Mouse (Mus musculus): ENCODE data around the gene Hist1h2bk. TPM values are rescaled to one million over a fixed set of nuclear protein-coding genes. Genes with fewer than 3 reads are reported as not detected.
A peak's percentile ranks its signal among the peaks of the same experiment; 100 is the strongest.
"Not testable (repeated sequence)": the region's sequence is repeated elsewhere in the genome, so short reads cannot be mapped to it uniquely, and the experiment has no call there.

Gene Hist1h2bk
- polyA plus RNA-seq, 1 experiment = not detected

DNA sequence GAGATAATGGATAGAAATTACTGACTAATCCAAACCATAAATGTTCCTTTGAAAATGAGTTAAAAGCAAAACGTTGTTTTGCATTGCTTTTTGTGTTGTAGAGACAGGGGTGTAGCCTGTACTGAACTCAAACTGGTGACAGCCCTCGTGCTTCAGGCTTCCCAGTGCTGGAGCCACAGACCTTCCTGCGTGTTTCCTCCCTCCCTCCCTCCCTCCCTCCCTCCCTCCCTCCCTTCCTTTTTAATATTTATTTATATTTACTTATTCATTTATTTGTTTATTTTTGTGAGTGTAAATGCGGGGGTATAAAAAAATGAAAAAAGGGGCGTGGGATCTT is 15.8 kb downstream of the Hist1h2bk start:
- WGBS = 7% methylated on average over 5 of the region's 5 CpGs
- Histone ChIP-seq H3K4me3 (ENCODE audit: insufficient read depth, low read depth, low read length) (peak overlapping the region; percentile 52), H3K27ac (ENCODE audit: insufficient read depth, low read depth, low read length) (no peak overlapping the region), H3K4me1 (ENCODE audit: control insufficient read depth, insufficient read depth, low read length) (peaks cover 3% of the 10 kb centered on the region; the same call in 1 of the 2 replicates)
- TF ChIP-seq POLR2A (IDR thresholded peaks at IDR 0.05; ENCODE audit: insufficient read depth, low read depth, low read length) (no peak), CTCF (IDR thresholded peaks at IDR 0.05; ENCODE audit: insufficient read depth, low read depth, low read length) (no peak)

DNA sequence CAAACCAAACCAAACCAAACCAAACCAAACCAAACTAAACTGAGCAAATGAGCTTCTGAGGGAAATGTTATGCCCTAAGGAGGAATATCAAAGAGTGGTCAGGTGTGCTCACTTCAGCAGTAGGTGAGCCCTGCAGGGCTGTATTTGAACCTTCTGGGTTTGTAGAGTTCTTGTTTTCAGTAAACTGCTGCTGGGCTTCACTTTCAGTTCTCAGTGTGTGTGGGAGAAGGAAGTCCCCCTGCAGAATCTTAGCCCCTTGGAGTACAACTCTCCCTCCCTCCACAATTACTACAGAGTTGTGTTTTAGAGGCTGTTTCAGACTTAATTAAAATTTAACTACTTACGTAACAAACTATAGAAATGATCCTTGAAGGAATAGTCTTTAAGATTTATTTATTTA is 18.1 kb downstream of the Hist1h2bk start:
- no peak overlapping the region for H3K27ac ChIP-seq (ENCODE audit: insufficient read depth, low read depth, low read length)
- no peak for TF ChIP-seq CTCF (IDR thresholded peaks at IDR 0.05; ENCODE audit: insufficient read depth, low read depth, low read length)
- TF ChIP-seq POLR2A (IDR thresholded peaks at IDR 0.05; ENCODE audit: insufficient read depth, low read depth, low read length) = no peak
- WGBS = 98% methylated on average over 1 of the region's 1 CpGs

DNA sequence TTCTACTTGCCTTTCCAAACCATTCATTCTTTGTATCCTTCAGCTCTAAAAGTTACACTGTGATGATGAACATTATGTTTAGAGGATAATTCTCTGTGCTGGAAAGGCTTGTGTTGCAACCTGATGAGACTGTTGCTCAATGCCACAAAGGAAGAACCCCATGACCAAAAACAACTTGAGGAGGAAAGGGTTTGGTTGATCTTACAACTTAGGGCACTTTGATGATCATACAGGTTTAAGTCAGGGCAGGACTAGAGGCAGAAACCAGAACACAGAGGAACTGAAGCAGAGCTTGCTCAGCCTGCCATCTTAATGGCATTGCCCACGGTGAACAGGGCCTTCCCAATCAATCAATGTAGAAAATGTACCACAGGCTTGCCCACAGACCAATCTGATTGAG is 25.8 kb downstream of the Hist1h2bk start:
- H3K27ac ChIP-seq (ENCODE audit: insufficient read depth, low read depth, low read length) = no peak overlapping the region
- no peak overlapping the region for H3K4me3 ChIP-seq (ENCODE audit: insufficient read depth, low read depth, low read length)
- no peaks in the 10 kb centered on the region for H3K4me1 ChIP-seq (ENCODE audit: control insufficient read depth, insufficient read depth, low read length)
- TF ChIP-seq CTCF (IDR thresholded peaks at IDR 0.05; ENCODE audit: insufficient read depth, low read depth, low read length) = no peak
- TF ChIP-seq POLR2A (IDR thresholded peaks at IDR 0.05; ENCODE audit: insufficient read depth, low read depth, low read length) = no peak
- WGBS = 88% methylated on average over 1 of the region's 1 CpGs

More for the DNA sequence above, 18.1 kb downstream of the Hist1h2bk start:
- H3K4me1 ChIP-seq (ENCODE audit: control insufficient read depth, insufficient read depth, low read length) = peaks cover 3% of the 10 kb centered on the region; the same call in 1 of the 2 replicates
- H3K4me3 ChIP-seq (ENCODE audit: insufficient read depth, low read depth, low read length) = no peak overlapping the region

DNA sequence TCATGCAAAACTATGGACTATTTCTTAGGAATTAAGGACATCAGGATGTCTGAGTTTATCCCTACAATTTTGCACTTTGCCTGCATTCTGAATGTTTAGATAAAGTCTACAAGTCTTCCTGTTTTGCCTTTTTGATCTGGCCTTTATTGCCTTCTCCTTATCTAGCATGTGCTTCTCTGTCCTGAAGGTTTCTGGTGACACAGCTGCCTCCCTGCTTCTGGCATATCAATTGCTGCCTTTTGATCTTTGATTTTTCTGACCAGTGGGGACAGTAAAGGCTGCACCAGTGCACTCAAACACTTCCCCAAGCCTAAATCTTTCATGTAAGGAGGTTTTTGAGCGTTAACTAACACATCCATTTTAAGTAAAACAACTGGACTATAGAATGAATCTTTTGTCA is 27.8 kb downstream of the Hist1h2bk start:
- WGBS = 65% methylated on average over 1 of the region's 1 CpGs
- Histone ChIP-seq H3K4me1 (ENCODE audit: control insufficient read depth, insufficient read depth, low read length) (no peaks in the 10 kb centered on the region), H3K27ac (ENCODE audit: insufficient read depth, low read depth, low read length) (no peak overlapping the region), H3K4me3 (ENCODE audit: insufficient read depth, low read depth, low read length) (no peak overlapping the region)
- TF ChIP-seq CTCF (IDR thresholded peaks at IDR 0.05; ENCODE audit: insufficient read depth, low read depth, low read length) (no peak), POLR2A (IDR thresholded peaks at IDR 0.05; ENCODE audit: insufficient read depth, low read depth, low read length) (no peak)

DNA sequence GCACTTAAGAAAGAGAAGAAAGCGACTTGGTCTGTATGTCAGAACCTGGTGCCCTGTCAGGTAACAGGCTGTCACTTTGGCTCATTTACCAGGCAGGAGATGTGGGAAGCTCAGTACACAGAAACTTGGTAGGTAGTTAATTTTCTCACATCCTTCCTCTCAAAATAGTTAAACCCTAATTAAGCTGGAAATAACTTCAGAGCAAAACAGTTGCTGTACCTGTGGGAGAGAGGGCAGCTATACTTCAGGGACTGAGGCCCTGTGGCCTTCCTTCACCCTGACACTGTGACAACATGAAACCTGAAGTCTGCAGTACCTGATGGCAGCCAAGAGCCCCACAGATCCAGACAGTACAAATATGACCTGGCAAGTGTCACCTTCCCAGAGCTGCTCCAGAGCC is 48.5 kb downstream of the Hist1h2bk start, which contains the start of gene Vmn1r188:
Gene Vmn1r188, plus strand, starts transcription at position 301 of the 400 bp plus-strand sequence.
- WGBS = 87% methylated on average over 1 of the region's 1 CpGs
- H3K27ac ChIP-seq (ENCODE audit: insufficient read depth, low read depth, low read length); H3K4me1 ChIP-seq (ENCODE audit: control insufficient read depth, insufficient read depth, low read length); H3K4me3 ChIP-seq (ENCODE audit: insufficient read depth, low read depth, low read length): not testable (repeated sequence)

Other genes starting within 250 kb of the Hist1h2bk start
- not detected in 2 replicates for gene Hist1h2an, start 248.7 kb upstream of the Hist1h2bk start, polyA plus RNA-seq (2012; ENCODE audit: insufficient read depth, insufficient read length, low replicate concordance, missing spikeins)
- gene Hist1h2bp, start 248.4 kb upstream of the Hist1h2bk start, polyA plus RNA-seq (2012; ENCODE audit: insufficient read depth, insufficient read length, low replicate concordance, missing spikeins) = not detected in 2 replicates
- not detected in 2 replicates for gene Hist1h2bq, start 225.7 kb upstream of the Hist1h2bk start, polyA plus RNA-seq (2012; ENCODE audit: insufficient read depth, insufficient read length, low replicate concordance, missing spikeins)
- gene Hist1h2ao, start 225.4 kb upstream of the Hist1h2bk start, polyA plus RNA-seq (2012; ENCODE audit: insufficient read depth, insufficient read length, low replicate concordance, missing spikeins) = not detected in 2 replicates
- gene Hist1h4m, start 224.1 kb upstream of the Hist1h2bk start, polyA plus RNA-seq (2012; ENCODE audit: insufficient read depth, insufficient read length, low replicate concordance, missing spikeins) = not detected in 2 replicates
- not detected in 2 replicates for gene Hist1h4n, start 203.7 kb upstream of the Hist1h2bk start, polyA plus RNA-seq (2012; ENCODE audit: insufficient read depth, insufficient read length, low replicate concordance, missing spikeins)
- gene Hist1h2ap, start 202.4 kb upstream of the Hist1h2bk start, polyA plus RNA-seq (2012; ENCODE audit: insufficient read depth, insufficient read length, low replicate concordance, missing spikeins) = not detected in 2 replicates
- not detected in 2 replicates for gene Hist1h2br, start 202.1 kb upstream of the Hist1h2bk start, polyA plus RNA-seq (2012; ENCODE audit: insufficient read depth, insufficient read length, low replicate concordance, missing spikeins)
- gene Zfp184, start 90.8 kb upstream of the Hist1h2bk start, polyA plus RNA-seq (2012; ENCODE audit: insufficient read depth, insufficient read length, low replicate concordance, missing spikeins) = not detected in 2 replicates
- gene Pom121l2, start 54.7 kb upstream of the Hist1h2bk start, polyA plus RNA-seq (2012; ENCODE audit: insufficient read depth, insufficient read length, low replicate concordance, missing spikeins) = not detected in 2 replicates
- 263 TPM in 1 of 2 replicates, not detected in the other for gene Prss16, start 26.1 kb upstream of the Hist1h2bk start, polyA plus RNA-seq (2012; ENCODE audit: insufficient read depth, insufficient read length, low replicate concordance, missing spikeins)
- gene Hist1h2ah, start 302 bp upstream of the Hist1h2bk start, polyA plus RNA-seq (2012; ENCODE audit: insufficient read depth, insufficient read length, low replicate concordance, missing spikeins) = not detected in 2 replicates
- gene Hist1h4i, start 5.5 kb downstream of the Hist1h2bk start, polyA plus RNA-seq (2012; ENCODE audit: insufficient read depth, insufficient read length, low replicate concordance, missing spikeins) = not detected in 2 replicates
- not detected in 2 replicates for gene Hist1h2ag, start 7.1 kb downstream of the Hist1h2bk start, polyA plus RNA-seq (2012; ENCODE audit: insufficient read depth, insufficient read length, low replicate concordance, missing spikeins)
- gene Hist1h2bj, start 7.3 kb downstream of the Hist1h2bk start, polyA plus RNA-seq (2012; ENCODE audit: insufficient read depth, insufficient read length, low replicate concordance, missing spikeins) = not detected in 2 replicates
- not detected in 2 replicates for gene Vmn1r188, start 48.6 kb downstream of the Hist1h2bk start, polyA plus RNA-seq (2012; ENCODE audit: insufficient read depth, insufficient read length, low replicate concordance, missing spikeins)
- gene Vmn1r189, start 70.0 kb downstream of the Hist1h2bk start, polyA plus RNA-seq (2012; ENCODE audit: insufficient read depth, insufficient read length, low replicate concordance, missing spikeins) = not detected in 2 replicates
- not detected in 2 replicates for gene Vmn1r191, start 148.1 kb downstream of the Hist1h2bk start, polyA plus RNA-seq (2012; ENCODE audit: insufficient read depth, insufficient read length, low replicate concordance, missing spikeins)
- not detected in 2 replicates for gene Vmn1r192, start 155.3 kb downstream of the Hist1h2bk start, polyA plus RNA-seq (2012; ENCODE audit: insufficient read depth, insufficient read length, low replicate concordance, missing spikeins)
- gene Vmn1r193, start 187.3 kb downstream of the Hist1h2bk start, polyA plus RNA-seq (2012; ENCODE audit: insufficient read depth, insufficient read length, low replicate concordance, missing spikeins) = not detected in 2 replicates
- gene Vmn1r194, start 208.3 kb downstream of the Hist1h2bk start, polyA plus RNA-seq (2012; ENCODE audit: insufficient read depth, insufficient read length, low replicate concordance, missing spikeins) = not detected in 2 replicates
- gene Vmn1r195, start 234.7 kb downstream of the Hist1h2bk start, polyA plus RNA-seq (2012; ENCODE audit: insufficient read depth, insufficient read length, low replicate concordance, missing spikeins) = not detected in 2 replicates

All from olfactory bulb, adult 2 months (tissue).